Mouse (Mus musculus) olfactory bulb, adult 2 months (tissue): ENCODE results near the gene Stam.

Source experiments
- CTCF ChIP-seq: fragments of 200-500 bp; IDR thresholded peaks from 2 replicates; pipeline ENCODE4 v1.5.1; 2012; ENCODE audit warnings: low read depth, mild to moderate bottlenecking, low read length, moderate library complexity; ENCODE audit not compliant: insufficient read depth
- POLR2A ChIP-seq: fragments of 200-500 bp; IDR thresholded peaks from 2 replicates; pipeline ENCODE4 v1.6.1; 2012; ENCODE audit warnings: mild to moderate bottlenecking, low read depth, low read length, moderate library complexity; ENCODE audit not compliant: insufficient read depth

DNA sequence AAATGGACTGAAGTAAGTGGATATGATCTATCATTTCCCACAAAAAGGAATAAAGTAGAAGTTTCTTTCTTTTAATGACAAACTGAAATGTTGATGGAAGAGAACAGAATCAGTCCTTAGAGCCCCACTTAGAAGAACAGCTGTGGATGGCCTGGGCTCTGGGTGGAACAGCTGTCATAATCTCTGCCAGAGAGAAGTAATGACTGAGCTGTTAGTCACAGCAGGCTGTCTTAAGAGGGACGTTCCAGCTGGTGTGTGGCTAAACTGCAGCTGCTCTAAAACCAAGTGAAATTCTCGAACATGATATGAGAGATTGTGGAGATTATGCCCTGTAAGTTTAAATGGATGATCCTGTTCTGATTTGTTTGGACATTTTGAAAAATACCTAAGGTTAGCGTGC lies 63.0 kb downstream of the Stam start:
- TF ChIP-seq POLR2A: no peak
- TF ChIP-seq CTCF: no peak
